Mouse (Mus musculus): ENCODE data around the gene Irgm1. TPM values are rescaled to one million over a fixed set of nuclear protein-coding genes. Genes with fewer than 3 reads are reported as not detected.
"Not testable (repeated sequence)": the region's sequence is repeated elsewhere in the genome, so short reads cannot be mapped to it uniquely, and the experiment has no call there.

The Irgm1 gene
- total RNA-seq, 2 experiments from 2014 or later, result 54.1 to 67.2 TPM

- peak; percentile 60 for ATAC-seq (ENCODE audit: poor library complexity, severe bottlenecking)
Observed at GRCm38 (mm10) chr11:48833731-48834639, 37.5 kb downstream of the Irgm1 start.

- no peak; the same call in 1 of the 2 replicates for ATAC-seq (ENCODE audit: poor library complexity, severe bottlenecking)
Observed at GRCm38 (mm10) chr11:48833078-48833730, 38.3 kb downstream of the Irgm1 start.

GRCm38 (mm10) chr11:48831273-48831672 is 40.2 kb downstream of the Irgm1 start:
- no peak for ATAC-seq (ENCODE audit: poor library complexity, severe bottlenecking)

- no peak for ATAC-seq (ENCODE audit: poor library complexity, severe bottlenecking)
Observed at GRCm38 (mm10) chr11:48830279-48830678, 41.2 kb downstream of the Irgm1 start.

GRCm38 (mm10) chr11:48827926-48828325 is 43.6 kb downstream of the Irgm1 start:
- no peak for ATAC-seq (ENCODE audit: poor library complexity, severe bottlenecking)

- ATAC-seq (ENCODE audit: poor library complexity, severe bottlenecking), result no peak
Observed at GRCm38 (mm10) chr11:48826752-48827096, 44.8 kb downstream of the Irgm1 start.

GRCm38 (mm10) chr11:48825979-48826751 is 45.3 kb downstream of the Irgm1 start, which contains the start of the genes Trim7 and Gm12184:
Trim7 (plus strand) TSS chr11:48826140.
Gm12184 (minus strand) TSS chr11:48826655.
- ATAC-seq (ENCODE audit: poor library complexity, severe bottlenecking), result peak; percentile 54

- no peak for ATAC-seq (ENCODE audit: poor library complexity, severe bottlenecking)
Observed at GRCm38 (mm10) chr11:48824311-48824830, 47.1 kb downstream of the Irgm1 start.

- peak; percentile 66 for ATAC-seq (ENCODE audit: poor library complexity, severe bottlenecking)
Observed at GRCm38 (mm10) chr11:48823536-48823972, 47.9 kb downstream of the Irgm1 start.

GRCm38 (mm10) chr11:48822768-48823512 is 48.5 kb downstream of the Irgm1 start:
- no peak for ATAC-seq (ENCODE audit: poor library complexity, severe bottlenecking)

GRCm38 (mm10) chr11:48821299-48821698 is 50.2 kb downstream of the Irgm1 start:
- not testable (repeated sequence) for ATAC-seq (ENCODE audit: poor library complexity, severe bottlenecking)

GRCm38 (mm10) chr11:48820308-48820674 is 51.2 kb downstream of the Irgm1 start:
- ATAC-seq (ENCODE audit: poor library complexity, severe bottlenecking), result no peak

GRCm38 (mm10) chr11:48819614-48820307 is 51.7 kb downstream of the Irgm1 start:
- ATAC-seq (ENCODE audit: poor library complexity, severe bottlenecking), result no peak

- ATAC-seq (ENCODE audit: poor library complexity, severe bottlenecking), result peak; percentile 16
Observed at GRCm38 (mm10) chr11:48818346-48818745, 53.1 kb downstream of the Irgm1 start.

- ATAC-seq (ENCODE audit: poor library complexity, severe bottlenecking), result no peak
Observed at GRCm38 (mm10) chr11:48817794-48818193, 53.7 kb downstream of the Irgm1 start.

- ATAC-seq (ENCODE audit: poor library complexity, severe bottlenecking), result peak; percentile 79
Observed at GRCm38 (mm10) chr11:48816800-48817665, 54.5 kb downstream of the Irgm1 start, which contains the start of gene Trim41. Trim41 (minus strand) TSS chr11:48817353.

GRCm38 (mm10) chr11:48816281-48816781 is 55.2 kb downstream of the Irgm1 start:
- peak; percentile 27 for ATAC-seq (ENCODE audit: poor library complexity, severe bottlenecking)

GRCm38 (mm10) chr11:48815851-48816250 is 55.6 kb downstream of the Irgm1 start:
- no peak for ATAC-seq (ENCODE audit: poor library complexity, severe bottlenecking)
